ENCODE assay signal across 7 mouse cellular contexts in genomic region chr8:11635611-11636081, GRCm38 (mm10). TPM values are rescaled to one million over a fixed set of nuclear protein-coding genes. Genes with fewer than 3 reads are reported as not detected.
DNase-seq lines count a peak whose midpoint lies in the region; ATAC-seq lines count a peak whose summit lies in the region.

Ankrd10 (minus strand) TSS chr8:11635757.

- no peaks in the 10 kb centered on the region for H3K9me3 ChIP-seq in intestine, embryonic 16.5 days (ENCODE audit: control insufficient read depth, low read length)
- no peaks in the 10 kb centered on the region; the same call in 1 of the 2 replicates for H3K9me3 ChIP-seq in midbrain, embryonic 11.5 days (ENCODE audit: control insufficient read depth, low read length)

- no peaks in the 10 kb centered on the region for H3K27me3 ChIP-seq in intestine, embryonic 16.5 days (replicated peaks; ENCODE audit: control insufficient read depth, insufficient read depth, low read length)
- H3K27me3 ChIP-seq in midbrain, embryonic 11.5 days (ENCODE audit: control insufficient read depth, insufficient read depth, low read length), result no peaks in the 10 kb centered on the region

- 0% methylated on average over 40 of the region's 40 CpGs for WGBS in intestine, embryonic 16.5 days
- WGBS in midbrain, embryonic 11.5 days, result under 1% methylated on average over 40 of the region's 40 CpGs

- H3K4me3 ChIP-seq in intestine, embryonic 16.5 days (ENCODE audit: low read length), result peak within 1 kb of the TSS; percentile 93
- H3K4me3 ChIP-seq in midbrain, embryonic 11.5 days (ENCODE audit: low read depth, low read length), result peak within 1 kb of the TSS; percentile 97

- peak; percentile 93 for ATAC-seq in intestine, embryonic 16.5 days
- peak; percentile 94 for ATAC-seq in midbrain, embryonic 11.5 days (ENCODE audit: low FRiP score)

- H3K9ac ChIP-seq in intestine, embryonic 16.5 days (ENCODE audit: low read depth, low read length), result peak within 1 kb of the TSS; percentile 93
- H3K9ac ChIP-seq in midbrain, embryonic 11.5 days (ENCODE audit: low read length), result peak within 1 kb of the TSS; percentile 99

- H3K36me3 ChIP-seq in intestine, embryonic 16.5 days (ENCODE audit: control insufficient read depth, insufficient read depth, low read length), result peaks cover 5% of the 10 kb centered on the region; the same call in 1 of the 2 replicates
- H3K36me3 ChIP-seq in midbrain, embryonic 11.5 days (ENCODE audit: control insufficient read depth, insufficient read depth, low read length), result peaks cover 14% of the 10 kb centered on the region

- H3K4me1 ChIP-seq in intestine, embryonic 16.5 days (ENCODE audit: control insufficient read depth, insufficient read depth, low read length), result peaks cover 25% of the 10 kb centered on the region
- peaks cover 14% of the 10 kb centered on the region for H3K4me1 ChIP-seq in midbrain, embryonic 11.5 days (ENCODE audit: control insufficient read depth, insufficient read depth, low read length)

- intact Hi-C loops in left cerebral cortex, postnatal 36 days (cut with DNase I), result loop anchor here (2.0 kb wide), 2 partner anchors 65 to 79 kb away; partner anchors contain the start of gene 1700016D06Rik

- peak within 1 kb of the TSS; percentile 88 for H3K4me2 ChIP-seq in intestine, embryonic 16.5 days (ENCODE audit: low read depth, low read length)
- peak within 1 kb of the TSS; percentile 89 for H3K4me2 ChIP-seq in midbrain, embryonic 11.5 days

- H3K27ac ChIP-seq in intestine, embryonic 16.5 days (ENCODE audit: low read length), result peak within 1 kb of the TSS; percentile 99
- H3K27ac ChIP-seq in midbrain, embryonic 11.5 days (ENCODE audit: low read depth, low read length), result peak within 1 kb of the TSS; percentile 97

- peak; percentile 97 for DNase-seq in adrenal gland, adult 8-10 months
- DNase-seq in embryo, embryonic 9.5 days (ENCODE audit: extremely low spot score), result peak; percentile 98
- DNase-seq in gastrocnemius, postnatal 4 days (ENCODE audit: low spot score in 2 of 2), result peak; percentile 94 to 96
- DNase-seq in left cerebral cortex, postnatal 36 days (ENCODE audit: low spot score in 2 of 2), result peak; percentile 95 to 96
- peak; percentile 99 for DNase-seq in midbrain, embryonic 11.5 days (ENCODE audit: low spot score, missing footprints)
- DNase-seq in skeletal muscle tissue, adult 2 months (ENCODE audit: low read depth, low spot score), result peak; percentile 94

RNA-seq across cellular contexts. Expression of gene Ankrd10, which starts in this region (rescaled TPM):
- total RNA-seq in adrenal gland, adult 8-10 months (2022), result 10 to 100 TPM; 50.9 to 93.7 (median 66.6) TPM
- total RNA-seq in gastrocnemius, postnatal 4 days (2021), result 10 to 100 TPM; 68.0 to 98.1 TPM
- 68.9 and 73.5 TPM in 2 replicates for polyA plus RNA-seq in intestine, embryonic 16.5 days (2015; fragmentation: Nextera tagmentation; extraction: Ambion mirVana)
- total RNA-seq in left cerebral cortex, postnatal 36 days (2021), result 10 to 100 TPM; 36.6 to 59.2 TPM
- 86.7 and 90.2 TPM in 2 replicates for polyA plus RNA-seq in midbrain, embryonic 11.5 days (2014; fragmentation: Nextera tagmentation; extraction: Ambion mirVana)

Comparison
In these comparisons a context has a peak if more than half of its experiments do, and no peak if none do; other contexts are left out.
1. Peak in every context shown above with its lines: DNase-seq, ATAC-seq, H3K4me3 ChIP-seq and H3K27ac ChIP-seq.